Mouse (Mus musculus) liver, embryonic 14 days (tissue): ENCODE data around the gene B9d1. TPM values are rescaled to one million over a fixed set of nuclear protein-coding genes. Genes with fewer than 3 reads are reported as not detected.

Experiments
- polyA plus RNA-seq: library from polyadenylated mRNA; depleted of rRNA; stranded (reverse); fragments of >200 nt; gene quantifications from 2 replicates; pipeline ENCODE4 v1.2.3, GENCODE M21; 2012; rRNA removed

Gene B9d1
- 2.1 and 2.8 TPM in 2 replicates for polyA plus RNA-seq

GRCm38 (mm10) chr11:61504713-61505257 lies at the start of gene B9d1:
TSS of gene B9d1 (plus strand) at chr11:61505144.

GRCm38 (mm10) chr11:61484613-61485540 lies 20.1 kb upstream of the B9d1 start, which contains the start of gene Mfap4:
TSS of gene Mfap4 (plus strand) at chr11:61485431.

GRCm38 (mm10) chr11:61494129-61494997 lies 10.6 kb upstream of the B9d1 start, which contains the start of gene Mapk7:
TSS of gene Mapk7 (minus strand) at chr11:61494406.

Other genes with a start within 250 kb of the B9d1 start
- gene Aldh3a2, start 237.7 kb upstream of the B9d1 start, polyA plus RNA-seq, result 21.6 and 23.9 TPM in 2 replicates
- 0.07 and 0.13 TPM in 2 replicates for gene Slc47a2, start 162.3 kb upstream of the B9d1 start, polyA plus RNA-seq
- gene Slc47a1, start 126.8 kb upstream of the B9d1 start, polyA plus RNA-seq, result 5.7 and 6.6 TPM in 2 replicates
- gene Rnf112, start 51.0 kb upstream of the B9d1 start, polyA plus RNA-seq, result 0.06 and 0.08 TPM in 2 replicates
- gene Mfap4, start 19.7 kb upstream of the B9d1 start, polyA plus RNA-seq, result 3.7 and 9.1 TPM in 2 replicates
- 5.8 and 6.1 TPM in 2 replicates for gene Mapk7, start 10.7 kb upstream of the B9d1 start, polyA plus RNA-seq
- 1.7 TPM in 2 replicates for gene Epn2, start 74.5 kb downstream of the B9d1 start, polyA plus RNA-seq
- 1.9 and 2.1 TPM in 2 replicates for gene Grap, start 148.1 kb downstream of the B9d1 start, polyA plus RNA-seq
- gene Fam83g, start 178.9 kb downstream of the B9d1 start, polyA plus RNA-seq, result 3.4 and 3.8 TPM in 2 replicates
- gene Slc5a10, start 215.7 kb downstream of the B9d1 start, polyA plus RNA-seq, result not detected in 2 replicates